Mouse (Mus musculus) heart, adult 18-20 months (tissue): Measurements from ENCODE around the gene Vmn2r26. TPM values are rescaled to one million over a fixed set of nuclear protein-coding genes. Genes with fewer than 3 reads are reported as not detected.
"Not testable (repeated sequence)": the region's sequence is repeated elsewhere in the genome, so short reads cannot be mapped to it uniquely, and the experiment has no call there.

Experiments
- DNase-seq, 2 experiments: peaks; one replicate each; pipeline ENCODE4 v3.0.0; 2021 to 2022; ENCODE audit warnings: mixed read lengths in 1 of 2
- long read RNA-seq, 2 experiments: library from polyadenylated mRNA; stranded (forward); transcript quantifications; one replicate each; pipeline ENCODE4 v2.0.0; 2021
- total RNA-seq, 2 experiments: library from RNA; stranded (reverse); gene quantifications; 2 replicates each; pipeline ENCODE4 v1.2.3; 2021

Gene Vmn2r26
- total RNA-seq: not detected
- long read RNA-seq, experiment 1: 0 reads
- long read RNA-seq, experiment 2: 0 reads

GRCm38 (mm10) chr6:124024268-124024667 is at the start of gene Vmn2r26:
Gene Vmn2r26, plus strand, starts transcription at chr6:124024568.
- DNase-seq: not testable (repeated sequence)

GRCm38 (mm10) chr6:124020841-124021240 is 3.5 kb upstream of the Vmn2r26 start:
- DNase-seq: no peak

- DNase-seq: no peak
Measured at GRCm38 (mm10) chr6:124048388-124048787, 24.0 kb downstream of the Vmn2r26 start.

DNA sequence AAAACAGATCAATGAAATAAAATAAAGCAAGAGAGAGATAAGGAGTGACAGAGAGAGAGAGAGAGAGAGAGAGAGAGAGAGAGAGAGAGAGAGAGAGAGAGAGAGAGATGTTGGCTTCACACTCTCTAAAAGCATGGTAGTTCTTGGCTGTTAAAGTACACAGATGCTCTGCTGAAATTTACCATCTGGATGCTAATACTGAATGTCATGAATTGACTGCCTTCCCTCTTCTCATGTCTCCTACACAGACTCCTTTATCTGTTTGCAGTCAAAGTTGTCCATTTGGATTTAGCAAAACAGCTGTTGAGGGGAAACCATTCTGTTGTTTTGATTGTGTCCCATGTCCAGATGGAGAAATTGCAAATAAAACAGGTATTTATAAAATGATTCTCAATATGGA is 29.2 kb downstream of the Vmn2r26 start:
- not testable (repeated sequence) for DNase-seq

- no peak for DNase-seq
Measured at GRCm38 (mm10) chr6:124102334-124102733, 78.0 kb downstream of the Vmn2r26 start.

Other genes with a start within 250 kb of the Vmn2r26 start
- not detected for gene Vmn2r24, start 245.7 kb upstream of the Vmn2r26 start, total RNA-seq
- not detected for gene Vmn2r25, start 171.1 kb upstream of the Vmn2r26 start, total RNA-seq
- not detected for gene Vmn2r27, start 207.3 kb downstream of the Vmn2r26 start, total RNA-seq